Mouse (Mus musculus): ENCODE measurements around the gene Calm1. TPM values are rescaled to one million over a fixed set of nuclear protein-coding genes. Genes with fewer than 3 reads are reported as not detected.

Calm1 gene
- total RNA-seq (2014; rRNA removed) = 1,139 and 1,416 TPM in 2 replicates
- polyA plus RNA-seq (2015; fragmentation: Nextera tagmentation; extraction: Ambion mirVana) = 4,078 and 4,190 TPM in 2 replicates

- DNase-seq (ENCODE audit: low spot score) = peak; percentile 98
- peak; percentile 87 for ATAC-seq
- H3K27me3 ChIP-seq (ENCODE audit: insufficient read depth, low read length) = no peaks in the 10 kb centered on the region
- peak within 1 kb of the TSS; percentile 84 for H3K4me2 ChIP-seq (ENCODE audit: low read depth, low read length)
- TF ChIP-seq CTCF (IDR thresholded peaks at IDR 0.05; ENCODE audit: low read depth) = no peak
- peak within 1 kb of the TSS; percentile 99 for H3K9ac ChIP-seq (replicated peaks; ENCODE audit: low read length)
- H3K36me3 ChIP-seq (ENCODE audit: insufficient read depth, low read length) = peaks cover 11% of the 10 kb centered on the region
- peaks cover 5% of the 10 kb centered on the region; the same call in 1 of the 2 replicates for H3K4me1 ChIP-seq (ENCODE audit: insufficient read depth, low read length)
- 2% methylated on average over 56 of the region's 58 CpGs for WGBS
- peak within 1 kb of the TSS; percentile 98 for H3K4me3 ChIP-seq (ENCODE audit: low read length)
- peak within 1 kb of the TSS; percentile 88 for H3K27ac ChIP-seq
- H3K9me3 ChIP-seq (ENCODE audit: low read length) = no peaks in the 10 kb centered on the region
Measured at GRCm38 (mm10) chr12:100198967-100199660, at the start of gene Calm1. Gene Calm1 (plus strand): TSS chr12:100199435.

- no peak for ATAC-seq
- H3K4me1 ChIP-seq (ENCODE audit: insufficient read depth, low read length) = no peaks in the 10 kb centered on the region
- no peak for DNase-seq (ENCODE audit: low spot score)
- no peak overlapping the region for H3K9ac ChIP-seq (replicated peaks; ENCODE audit: low read length)
- no peak for TF ChIP-seq CTCF (IDR thresholded peaks at IDR 0.05; ENCODE audit: low read depth)
- no peak overlapping the region for H3K4me2 ChIP-seq (ENCODE audit: low read depth, low read length)
- H3K27ac ChIP-seq = no peak overlapping the region
- no peak overlapping the region for H3K4me3 ChIP-seq (ENCODE audit: low read length)
- WGBS = 93% methylated on average over 7 of the region's 7 CpGs
- H3K36me3 ChIP-seq (ENCODE audit: insufficient read depth, low read length) = peaks cover 20% of the 10 kb centered on the region
- no peaks in the 10 kb centered on the region for H3K27me3 ChIP-seq (ENCODE audit: insufficient read depth, low read length)
- no peaks in the 10 kb centered on the region for H3K9me3 ChIP-seq (ENCODE audit: low read length)
Measured at GRCm38 (mm10) chr12:100152466-100152865, 46.8 kb upstream of the Calm1 start.

GRCm38 (mm10) chr12:100159261-100159975 lies 39.8 kb upstream of the Calm1 start, which contains the start of gene Nrde2:
Gene Nrde2 (minus strand): TSS chr12:100159653.
- Histone ChIP-seq H3K36me3 (ENCODE audit: insufficient read depth, low read length) (no peaks in the 10 kb centered on the region; the same call in 1 of the 2 replicates), H3K9ac (replicated peaks; ENCODE audit: low read length) (peak within 1 kb of the TSS; percentile 60), H3K27ac (peak within 1 kb of the TSS; percentile 79), H3K4me3 (ENCODE audit: low read length) (peak within 1 kb of the TSS; percentile 52), H3K27me3 (ENCODE audit: insufficient read depth, low read length) (no peaks in the 10 kb centered on the region), H3K4me2 (ENCODE audit: low read depth, low read length) (peak within 1 kb of the TSS; percentile 63), H3K4me1 (ENCODE audit: insufficient read depth, low read length) (no peaks in the 10 kb centered on the region), H3K9me3 (ENCODE audit: low read length) (no peaks in the 10 kb centered on the region)
- TF ChIP-seq CTCF (IDR thresholded peaks at IDR 0.05; ENCODE audit: low read depth) = 0 out of 2 replicates have a peak, but pooled peaks have one; percentile 18
- DNase-seq (ENCODE audit: low spot score) = peak; percentile 94
- peak; percentile 98 for ATAC-seq
- WGBS = under 1% methylated on average over 26 of the region's 26 CpGs

- H3K27me3 ChIP-seq (ENCODE audit: insufficient read depth, low read length) = no peaks in the 10 kb centered on the region
- H3K9me3 ChIP-seq (ENCODE audit: low read length) = no peaks in the 10 kb centered on the region
- no peak overlapping the region for H3K9ac ChIP-seq (replicated peaks; ENCODE audit: low read length)
- no peak for ATAC-seq
- no peak for TF ChIP-seq CTCF (IDR thresholded peaks at IDR 0.05; ENCODE audit: low read depth)
- H3K36me3 ChIP-seq (ENCODE audit: insufficient read depth, low read length) = no peaks in the 10 kb centered on the region
- no peak overlapping the region for H3K4me2 ChIP-seq (ENCODE audit: low read depth, low read length)
- 80% methylated on average over 7 of the region's 7 CpGs for WGBS
- no peak overlapping the region for H3K4me3 ChIP-seq (ENCODE audit: low read length)
- no peak overlapping the region for H3K27ac ChIP-seq
- peaks cover 5% of the 10 kb centered on the region; the same call in 1 of the 2 replicates for H3K4me1 ChIP-seq (ENCODE audit: insufficient read depth, low read length)
- no peak for DNase-seq (ENCODE audit: low spot score)
Measured at GRCm38 (mm10) chr12:100164991-100165500, 34.2 kb upstream of the Calm1 start.

- 7% methylated on average over 3 of the region's 3 CpGs for WGBS
- Histone ChIP-seq H3K9me3 (ENCODE audit: low read length) (no peaks in the 10 kb centered on the region), H3K36me3 (ENCODE audit: insufficient read depth, low read length) (no peaks in the 10 kb centered on the region), H3K4me3 (ENCODE audit: low read length) (no peak overlapping the region), H3K4me2 (ENCODE audit: low read depth, low read length) (no peak overlapping the region), H3K27me3 (ENCODE audit: insufficient read depth, low read length) (no peaks in the 10 kb centered on the region), H3K4me1 (ENCODE audit: insufficient read depth, low read length) (peaks cover 5% of the 10 kb centered on the region; the same call in 1 of the 2 replicates), H3K9ac (replicated peaks; ENCODE audit: low read length) (no peak overlapping the region), H3K27ac (0 out of 2 replicates have a peak overlapping the region, but pooled peaks have one; percentile 16)
- peak; percentile 87 for TF ChIP-seq CTCF (IDR thresholded peaks at IDR 0.05; ENCODE audit: low read depth)
- peak; percentile 87 for ATAC-seq
- DNase-seq (ENCODE audit: low spot score) = peak; percentile 89
Measured at GRCm38 (mm10) chr12:100166177-100166576, 33.1 kb upstream of the Calm1 start.

GRCm38 (mm10) chr12:100166939-100167338 lies 32.3 kb upstream of the Calm1 start:
- no peak for TF ChIP-seq CTCF (IDR thresholded peaks at IDR 0.05; ENCODE audit: low read depth)
- no peak for ATAC-seq
- peaks cover 5% of the 10 kb centered on the region; the same call in 1 of the 2 replicates for H3K4me1 ChIP-seq (ENCODE audit: insufficient read depth, low read length)
- no peak overlapping the region for H3K4me3 ChIP-seq (ENCODE audit: low read length)
- 48% methylated on average over 8 of the region's 8 CpGs for whole genome bisulfite sequencing
- DNase-seq (ENCODE audit: low spot score) = peak; percentile 31
- no peaks in the 10 kb centered on the region for H3K27me3 ChIP-seq (ENCODE audit: insufficient read depth, low read length)
- no peaks in the 10 kb centered on the region for H3K36me3 ChIP-seq (ENCODE audit: insufficient read depth, low read length)
- no peak overlapping the region for H3K4me2 ChIP-seq (ENCODE audit: low read depth, low read length)
- no peak overlapping the region for H3K9ac ChIP-seq (replicated peaks; ENCODE audit: low read length)
- no peaks in the 10 kb centered on the region for H3K9me3 ChIP-seq (ENCODE audit: low read length)
- H3K27ac ChIP-seq = peak overlapping the region; percentile 11; the same call in 1 of the 2 replicates

Data from hindbrain, postnatal 0 days (tissue).